Mouse (Mus musculus): Measurements from ENCODE around the gene Zp1.

Zp1 gene

GRCm38 (mm10) chr19:10878201-10878837 lies 42.1 kb downstream of the Zp1 start:
- no peak for DNase-seq (ENCODE audit: low spot score in 2 of 2)

GRCm38 (mm10) chr19:10871328-10871961 lies 49.0 kb downstream of the Zp1 start:
- DNase-seq (ENCODE audit: low spot score in 2 of 2): no peak

- no peak for DNase-seq (ENCODE audit: low spot score in 2 of 2)
Measured at GRCm38 (mm10) chr19:10870676-10871075, 49.8 kb downstream of the Zp1 start.

GRCm38 (mm10) chr19:10869886-10870527 lies 50.4 kb downstream of the Zp1 start, which contains the start of gene Tmem132a:
Gene Tmem132a (minus strand): TSS chr19:10869940.
- no peak for DNase-seq (ENCODE audit: low spot score in 2 of 2)

GRCm38 (mm10) chr19:10869241-10869885 lies 51.1 kb downstream of the Zp1 start:
- DNase-seq (ENCODE audit: low spot score in 2 of 2): peak; percentile 15 to 19

GRCm38 (mm10) chr19:10868623-10869141 lies 51.8 kb downstream of the Zp1 start:
- DNase-seq (ENCODE audit: low spot score in 2 of 2): no peak

- DNase-seq (ENCODE audit: low spot score in 2 of 2): no peak
Measured at GRCm38 (mm10) chr19:10867946-10868622, 52.3 kb downstream of the Zp1 start.

GRCm38 (mm10) chr19:10866351-10866750 lies 54.1 kb downstream of the Zp1 start:
- DNase-seq (ENCODE audit: low spot score in 2 of 2): no peak
